Mouse (Mus musculus): ENCODE measurements around the gene Smg7.

DNA sequence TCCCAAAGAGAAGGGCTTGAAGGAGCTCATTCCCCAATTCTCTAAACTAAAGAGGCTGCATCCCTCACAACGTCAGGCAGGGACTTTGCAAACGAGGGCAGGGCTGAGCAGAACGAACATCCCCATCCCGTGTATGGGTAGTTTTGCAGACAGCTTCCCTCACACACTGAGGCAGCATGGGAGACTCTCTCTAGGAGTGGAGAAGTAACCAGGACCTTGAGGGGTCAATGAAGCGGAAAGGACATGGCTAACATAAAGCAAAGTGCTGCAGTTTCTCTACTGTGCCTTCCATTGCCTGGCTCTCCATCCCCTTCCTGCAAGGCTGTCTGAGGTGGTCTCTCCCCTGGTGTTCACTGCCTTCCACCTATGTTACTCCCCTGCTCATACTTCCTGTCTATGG, 74.3 kb downstream of the Smg7 start:
- TF ChIP-seq CTCF (IDR thresholded peaks at IDR 0.05; ENCODE audit: low read depth) (no peak), EP300 (IDR thresholded peaks at IDR 0.05; ENCODE audit: low read depth) (no peak)
